Mouse (Mus musculus): ENCODE results near the gene Zic4. TPM values are rescaled to one million over a fixed set of nuclear protein-coding genes. Genes with fewer than 3 reads are reported as not detected.
A peak's percentile ranks its signal among the peaks of the same experiment; 100 is the strongest.

Gene Zic4
- total RNA-seq (2015) (not detected in 2 replicates), total RNA-seq (2017) (not detected in 2 replicates)

- ATAC-seq (ENCODE audit: poor library complexity, severe bottlenecking) = peak; percentile 56
Observed at GRCm38 (mm10) chr9:91361856-91362601, at the start of gene Zic4. Gene Zic4, plus strand, starts transcription at chr9:91362413.

GRCm38 (mm10) chr9:91347591-91347990, 14.6 kb upstream of the Zic4 start:
- no peak for ATAC-seq (ENCODE audit: poor library complexity, severe bottlenecking)

GRCm38 (mm10) chr9:91348746-91349145, 13.5 kb upstream of the Zic4 start:
- no peak for ATAC-seq (ENCODE audit: poor library complexity, severe bottlenecking)

GRCm38 (mm10) chr9:91350211-91350791, 11.9 kb upstream of the Zic4 start:
- no peak for ATAC-seq (ENCODE audit: poor library complexity, severe bottlenecking)

GRCm38 (mm10) chr9:91350861-91351291, 11.3 kb upstream of the Zic4 start:
- no peak for ATAC-seq (ENCODE audit: poor library complexity, severe bottlenecking)

GRCm38 (mm10) chr9:91351361-91351760, 10.9 kb upstream of the Zic4 start:
- no peak for ATAC-seq (ENCODE audit: poor library complexity, severe bottlenecking)

GRCm38 (mm10) chr9:91351961-91352411, 10.2 kb upstream of the Zic4 start:
- ATAC-seq (ENCODE audit: poor library complexity, severe bottlenecking) = no peak

GRCm38 (mm10) chr9:91352786-91353185, 9.4 kb upstream of the Zic4 start:
- no peak for ATAC-seq (ENCODE audit: poor library complexity, severe bottlenecking)

- no peak for ATAC-seq (ENCODE audit: poor library complexity, severe bottlenecking)
Observed at GRCm38 (mm10) chr9:91353551-91354433, 8.4 kb upstream of the Zic4 start.

- no peak for ATAC-seq (ENCODE audit: poor library complexity, severe bottlenecking)
Observed at GRCm38 (mm10) chr9:91354434-91355269, 7.6 kb upstream of the Zic4 start.

GRCm38 (mm10) chr9:91355270-91355589, 7.0 kb upstream of the Zic4 start:
- no peak for ATAC-seq (ENCODE audit: poor library complexity, severe bottlenecking)

GRCm38 (mm10) chr9:91355629-91356352, 6.4 kb upstream of the Zic4 start:
- no peak for ATAC-seq (ENCODE audit: poor library complexity, severe bottlenecking)

GRCm38 (mm10) chr9:91356353-91356740, 5.9 kb upstream of the Zic4 start:
- ATAC-seq (ENCODE audit: poor library complexity, severe bottlenecking) = no peak

- no peak for ATAC-seq (ENCODE audit: poor library complexity, severe bottlenecking)
Observed at GRCm38 (mm10) chr9:91357321-91357720, 4.9 kb upstream of the Zic4 start.

- ATAC-seq (ENCODE audit: poor library complexity, severe bottlenecking) = no peak
Observed at GRCm38 (mm10) chr9:91358851-91359687, 3.1 kb upstream of the Zic4 start.

- ATAC-seq (ENCODE audit: poor library complexity, severe bottlenecking) = no peak
Observed at GRCm38 (mm10) chr9:91360151-91361032, 1.8 kb upstream of the Zic4 start.

GRCm38 (mm10) chr9:91361033-91361855, 969 bp upstream of the Zic4 start:
- ATAC-seq (ENCODE audit: poor library complexity, severe bottlenecking) = no peak
